Mouse (Mus musculus): ENCODE measurements around the gene Pik3r5.

The Pik3r5 gene

GRCm38 (mm10) chr11:68451282-68451735, 19.4 kb downstream of the Pik3r5 start:
- no peak for DNase-seq

- no peak for DNase-seq
Measured at GRCm38 (mm10) chr11:68451747-68452405, 20.0 kb downstream of the Pik3r5 start.

GRCm38 (mm10) chr11:68452740-68453139, 20.8 kb downstream of the Pik3r5 start:
- no peak for DNase-seq

- no peak for DNase-seq
Measured at GRCm38 (mm10) chr11:68453301-68453700, 21.4 kb downstream of the Pik3r5 start.

- DNase-seq = no peak
Measured at GRCm38 (mm10) chr11:68458086-68458485, 26.2 kb downstream of the Pik3r5 start.

GRCm38 (mm10) chr11:68459021-68459420, 27.1 kb downstream of the Pik3r5 start:
- no peak for DNase-seq

- DNase-seq = no peak
Measured at GRCm38 (mm10) chr11:68459486-68459885, 27.6 kb downstream of the Pik3r5 start.

- DNase-seq = no peak
Measured at GRCm38 (mm10) chr11:68462716-68463115, 30.8 kb downstream of the Pik3r5 start.

- DNase-seq = no peak
Measured at GRCm38 (mm10) chr11:68464260-68464659, 32.3 kb downstream of the Pik3r5 start.

GRCm38 (mm10) chr11:68465090-68465489, 33.2 kb downstream of the Pik3r5 start:
- no peak for DNase-seq

GRCm38 (mm10) chr11:68467441-68467840, 35.5 kb downstream of the Pik3r5 start:
- no peak for DNase-seq

GRCm38 (mm10) chr11:68467962-68468612, 36.2 kb downstream of the Pik3r5 start:
- no peak for DNase-seq

GRCm38 (mm10) chr11:68468886-68469285, 37.0 kb downstream of the Pik3r5 start:
- DNase-seq = no peak

GRCm38 (mm10) chr11:68472162-68472849, 40.4 kb downstream of the Pik3r5 start:
- no peak for DNase-seq

GRCm38 (mm10) chr11:68474600-68474999, 42.7 kb downstream of the Pik3r5 start:
- no peak for DNase-seq

GRCm38 (mm10) chr11:68475676-68476075, 43.8 kb downstream of the Pik3r5 start:
- DNase-seq = no peak

- DNase-seq = no peak
Measured at GRCm38 (mm10) chr11:68477661-68478060, 45.7 kb downstream of the Pik3r5 start.

GRCm38 (mm10) chr11:68478574-68478981, 46.7 kb downstream of the Pik3r5 start:
- DNase-seq = no peak

GRCm38 (mm10) chr11:68480660-68481059, 48.7 kb downstream of the Pik3r5 start:
- no peak for DNase-seq

- no peak for DNase-seq
Measured at GRCm38 (mm10) chr11:68482001-68482400, 50.1 kb downstream of the Pik3r5 start.

- no peak for DNase-seq
Measured at GRCm38 (mm10) chr11:68483213-68483612, 51.3 kb downstream of the Pik3r5 start.

GRCm38 (mm10) chr11:68484431-68484830, 52.5 kb downstream of the Pik3r5 start:
- no peak for DNase-seq

GRCm38 (mm10) chr11:68485206-68485942, 53.5 kb downstream of the Pik3r5 start:
- peak in 1 of 2 experiments; percentile 39 for DNase-seq

Measured in cerebellum, postnatal 36 days (tissue).